Mouse (Mus musculus): ENCODE results near the gene Fstl1. TPM values are rescaled to one million over a fixed set of nuclear protein-coding genes. Genes with fewer than 3 reads are reported as not detected.

The Fstl1 gene
- polyA plus RNA-seq, 1 experiment from 2014 or later = 143 TPM

Other genes starting within 250 kb of the Fstl1 start
- 50.8 and 53.2 TPM in 2 replicates for gene Gtf2e1, start 237.1 kb upstream of the Fstl1 start, polyA plus RNA-seq (2016; fragmentation: Nextera tagmentation; extraction: Ambion mirVana)
- gene Rabl3, start 237.0 kb upstream of the Fstl1 start, polyA plus RNA-seq (2016; fragmentation: Nextera tagmentation; extraction: Ambion mirVana) = 42.6 and 44.9 TPM in 2 replicates
- gene Hgd, start 196.7 kb upstream of the Fstl1 start, polyA plus RNA-seq (2016; fragmentation: Nextera tagmentation; extraction: Ambion mirVana) = 0.11 TPM in 1 of 2 replicates, not detected in the other
- 44.8 and 47.6 TPM in 2 replicates for gene Ndufb4, start 122.4 kb upstream of the Fstl1 start, polyA plus RNA-seq (2016; fragmentation: Nextera tagmentation; extraction: Ambion mirVana)
- gene Gm36028, start 84.3 kb downstream of the Fstl1 start, polyA plus RNA-seq (2016; fragmentation: Nextera tagmentation; extraction: Ambion mirVana) = 0.33 and 0.42 TPM in 2 replicates
- 55.3 and 57.7 TPM in 2 replicates for gene Lrrc58, start 91.5 kb downstream of the Fstl1 start, polyA plus RNA-seq (2016; fragmentation: Nextera tagmentation; extraction: Ambion mirVana)
- 1.3 and 1.6 TPM in 2 replicates for gene Gpr156, start 139.6 kb downstream of the Fstl1 start, polyA plus RNA-seq (2016; fragmentation: Nextera tagmentation; extraction: Ambion mirVana)